Mouse (Mus musculus): ENCODE results near the gene Hsh2d.

- TF ChIP-seq CTCF (IDR thresholded peaks at IDR 0.05; ENCODE audit: control insufficient read depth, insufficient read depth, low read length) (peak; percentile 83), POLR2A (IDR thresholded peaks at IDR 0.05; ENCODE audit: borderline replicate concordance, control insufficient read depth, low read depth, low read length) (no peak)
Measured at GRCm38 (mm10) chr8:72215060-72215459, 25.6 kb downstream of the Hsh2d start.
